Mouse (Mus musculus): Measurements from ENCODE around the gene Mrpl30.

Mrpl30 gene

GRCm38 (mm10) chr1:37899816-37900215, 9.5 kb downstream of the Mrpl30 start:
- no peak for DNase-seq (ENCODE audit: low read depth, low spot score)

- no peak for DNase-seq (ENCODE audit: low read depth, low spot score)
These were observed 10.0 kb downstream of the Mrpl30 start for GRCm38 (mm10) chr1:37900288-37900687.

GRCm38 (mm10) chr1:37903178-37903577, 12.9 kb downstream of the Mrpl30 start:
- peak; percentile 16 for DNase-seq (ENCODE audit: low read depth, low spot score)

- DNase-seq (ENCODE audit: low read depth, low spot score): no peak
These were observed 22.5 kb downstream of the Mrpl30 start for GRCm38 (mm10) chr1:37912751-37913150.

GRCm38 (mm10) chr1:37916393-37916792, 26.1 kb downstream of the Mrpl30 start, which contains the start of gene Lyg2:
TSS of gene Lyg2 (minus strand) at chr1:37916493.
- no peak for DNase-seq (ENCODE audit: low read depth, low spot score)

- DNase-seq (ENCODE audit: low read depth, low spot score): no peak
These were observed 27.4 kb downstream of the Mrpl30 start for GRCm38 (mm10) chr1:37917666-37918065.

- peak; percentile 16 for DNase-seq (ENCODE audit: low read depth, low spot score)
These were observed 27.8 kb downstream of the Mrpl30 start for GRCm38 (mm10) chr1:37918096-37918495.

GRCm38 (mm10) chr1:37922536-37922935, 32.3 kb downstream of the Mrpl30 start:
- DNase-seq (ENCODE audit: low read depth, low spot score): no peak

- no peak for DNase-seq (ENCODE audit: low read depth, low spot score)
These were observed 35.7 kb downstream of the Mrpl30 start for GRCm38 (mm10) chr1:37925971-37926370.

GRCm38 (mm10) chr1:37931806-37932205, 41.5 kb downstream of the Mrpl30 start:
- DNase-seq (ENCODE audit: low read depth, low spot score): no peak
